Mouse (Mus musculus) forebrain, embryonic 11.5 days (tissue): ENCODE results near the gene Eif3l. TPM values are rescaled to one million over a fixed set of nuclear protein-coding genes. Genes with fewer than 3 reads are reported as not detected.

ENCODE experiments used
- ATAC-seq: fragments of 200-750 bp; cut with Nextera tagmentation; replicated peaks from 2 replicates; pipeline ENCODE4 v1.8.0; 2017; ENCODE audit warnings: moderate TSS enrichment; ENCODE audit not compliant: low FRiP score
- DNase-seq: peaks from one replicate; pipeline ENCODE4 v3.0.0-alpha.2; 2017; ENCODE audit warnings: low spot score
- H3K27ac ChIP-seq: fragments of 300-500 bp; sonication (generic); 2 replicates; pipeline ENCODE4 v1.5.1; 2014; ENCODE audit warnings: low read depth, low read length
- H3K27me3 ChIP-seq: fragments of 300-500 bp; sonication (generic); 2 replicates; pipeline ENCODE4 v1.6.1; 2014; ENCODE audit warnings: mild to moderate bottlenecking, low read length, mixed read lengths; ENCODE audit not compliant: control insufficient read depth, insufficient read depth
- H3K36me3 ChIP-seq: fragments of 300-500 bp; sonication (generic); 2 replicates; pipeline ENCODE4 v1.6.1; 2014; ENCODE audit warnings: mild to moderate bottlenecking, low read length, moderate library complexity, mixed read lengths; ENCODE audit not compliant: control insufficient read depth, insufficient read depth
- H3K4me1 ChIP-seq: fragments of 300-500 bp; sonication (generic); replicated peaks from 2 replicates; pipeline ENCODE4 v1.6.1; 2014; ENCODE audit warnings: low read length, mixed read lengths; ENCODE audit not compliant: control insufficient read depth, insufficient read depth
- H3K4me2 ChIP-seq: fragments of 300-500 bp; sonication (generic); 2 replicates; pipeline ENCODE4 v1.6.1; 2014; ENCODE audit warnings: low read depth, mild to moderate bottlenecking, low read length, moderate library complexity, mixed read lengths; ENCODE audit not compliant: severe bottlenecking
- H3K4me3 ChIP-seq: fragments of 300-500 bp; sonication (generic); 2 replicates; pipeline ENCODE4 v1.5.1; 2014; ENCODE audit warnings: low read depth, low read length
- H3K9ac ChIP-seq: fragments of 300-500 bp; sonication (generic); 2 replicates; pipeline ENCODE4 v1.6.1; 2014; ENCODE audit warnings: low read length
- H3K9me3 ChIP-seq: fragments of 300-500 bp; sonication (generic); 2 replicates; pipeline ENCODE4 v1.6.1; 2016; ENCODE audit warnings: low read length, mixed read lengths; ENCODE audit not compliant: control insufficient read depth
- WGBS: fragments of 180-500 bp; shearing (Covaris S2); extraction: QIAGEN DNeasy Blood & Tissue Kit; methylation state at CpG from one replicate; pipeline ENCODE4 v1.1.7; 2014; 5-methylcytosine and 5-hydroxymethylcytosine counted together
- polyA plus RNA-seq: library from polyadenylated mRNA; unstranded; fragments of >200 nt; fragmentation: Nextera tagmentation; extraction: Ambion mirVana; gene quantifications from 2 replicates; pipeline ENCODE4 v1.2.1, GENCODE M21; 2014

The Eif3l gene
- polyA plus RNA-seq, 1 experiment from 2014 or later, result 254 TPM

- Histone ChIP-seq H3K9ac (no peak overlapping the region), H3K27ac (no peak overlapping the region), H3K4me2 (no peak overlapping the region), H3K4me1 (peaks cover 9% of the 10 kb centered on the region; the same call in 1 of the 2 replicates), H3K9me3 (no peaks in the 10 kb centered on the region), H3K27me3 (peaks cover 3% of the 10 kb centered on the region), H3K4me3 (no peak overlapping the region), H3K36me3 (no peaks in the 10 kb centered on the region)
- DNase-seq (no peak), ATAC-seq (no peak)
- 63% methylated on average over 2 of the region's 2 CpGs for WGBS
Measured at GRCm38 (mm10) chr15:79105804-79106203, 30.8 kb downstream of the Eif3l start.

GRCm38 (mm10) chr15:79107966-79108365 is 33.0 kb downstream of the Eif3l start:
- DNase-seq (no peak), ATAC-seq (no peak)
- H3K27ac ChIP-seq, result no peak overlapping the region
- H3K9me3 ChIP-seq, result no peaks in the 10 kb centered on the region
- peaks cover 3% of the 10 kb centered on the region for H3K27me3 ChIP-seq
- no peak overlapping the region for H3K4me3 ChIP-seq
- 27% methylated on average over 7 of the region's 7 CpGs for WGBS
- peak overlapping the region; percentile 96; the same call in 1 of the 2 replicates for H3K4me2 ChIP-seq
- H3K9ac ChIP-seq, result peak overlapping the region; percentile 8; the same call in 1 of the 2 replicates
- H3K36me3 ChIP-seq, result no peaks in the 10 kb centered on the region
- H3K4me1 ChIP-seq, result peaks cover 9% of the 10 kb centered on the region; the same call in 1 of the 2 replicates

GRCm38 (mm10) chr15:79108421-79109320 is 33.7 kb downstream of the Eif3l start, which contains the start of gene Micall1:
Micall1 (plus strand) TSS chr15:79108898.
- no peaks in the 10 kb centered on the region for H3K9me3 ChIP-seq
- WGBS, result under 1% methylated on average over 75 of the region's 85 CpGs
- H3K27me3 ChIP-seq, result peaks cover 3% of the 10 kb centered on the region
- H3K27ac ChIP-seq, result no peak within 1 kb of the TSS
- H3K9ac ChIP-seq, result peak within 1 kb of the TSS; percentile 90
- H3K4me3 ChIP-seq, result peak within 1 kb of the TSS; percentile 83
- DNase-seq (peak; percentile 84), ATAC-seq (peak; percentile 82)
- H3K36me3 ChIP-seq, result no peaks in the 10 kb centered on the region
- peaks cover 9% of the 10 kb centered on the region; the same call in 1 of the 2 replicates for H3K4me1 ChIP-seq
- H3K4me2 ChIP-seq, result peak within 1 kb of the TSS; percentile 96

GRCm38 (mm10) chr15:79109321-79109934 is 34.4 kb downstream of the Eif3l start:
- H3K36me3 ChIP-seq, result no peaks in the 10 kb centered on the region
- H3K4me3 ChIP-seq, result peak overlapping the region; percentile 83
- no peak overlapping the region for H3K27ac ChIP-seq
- ATAC-seq (peak; percentile 67; the same call in 1 of the 2 replicates), DNase-seq (no peak)
- WGBS, result under 1% methylated on average over 44 of the region's 46 CpGs
- peak overlapping the region; percentile 90 for H3K9ac ChIP-seq
- peak overlapping the region; percentile 96 for H3K4me2 ChIP-seq
- peaks cover 9% of the 10 kb centered on the region; the same call in 1 of the 2 replicates for H3K4me1 ChIP-seq
- peaks cover 3% of the 10 kb centered on the region for H3K27me3 ChIP-seq
- no peaks in the 10 kb centered on the region for H3K9me3 ChIP-seq

GRCm38 (mm10) chr15:79110031-79110430 is 35.1 kb downstream of the Eif3l start:
- peak overlapping the region; percentile 83 for H3K4me3 ChIP-seq
- no peaks in the 10 kb centered on the region for H3K36me3 ChIP-seq
- H3K4me1 ChIP-seq, result peaks cover 9% of the 10 kb centered on the region; the same call in 1 of the 2 replicates
- ATAC-seq (no peak), DNase-seq (no peak)
- WGBS, result 20% methylated on average over 9 of the region's 9 CpGs
- H3K9me3 ChIP-seq, result no peaks in the 10 kb centered on the region
- H3K4me2 ChIP-seq, result peak overlapping the region; percentile 96
- H3K27ac ChIP-seq, result no peak overlapping the region
- peaks cover 3% of the 10 kb centered on the region for H3K27me3 ChIP-seq
- peak overlapping the region; percentile 90; the same call in 1 of the 2 replicates for H3K9ac ChIP-seq

GRCm38 (mm10) chr15:79110528-79110927 is 35.5 kb downstream of the Eif3l start:
- Histone ChIP-seq H3K4me1 (peaks cover 9% of the 10 kb centered on the region; the same call in 1 of the 2 replicates), H3K9ac (no peak overlapping the region)
- WGBS, result 73% methylated on average over 2 of the region's 2 CpGs

GRCm38 (mm10) chr15:79111774-79112173 is 36.8 kb downstream of the Eif3l start:
- H3K9ac ChIP-seq, result no peak overlapping the region
- DNase-seq (no peak), ATAC-seq (no peak)
- peaks cover 3% of the 10 kb centered on the region for H3K27me3 ChIP-seq
- no peak overlapping the region for H3K27ac ChIP-seq
- H3K4me3 ChIP-seq, result no peak overlapping the region
- peaks cover 9% of the 10 kb centered on the region; the same call in 1 of the 2 replicates for H3K4me1 ChIP-seq
- no peaks in the 10 kb centered on the region for H3K36me3 ChIP-seq
- H3K4me2 ChIP-seq, result no peak overlapping the region
- WGBS, result 96% methylated on average over 4 of the region's 4 CpGs
- no peaks in the 10 kb centered on the region for H3K9me3 ChIP-seq

More at GRCm38 (mm10) chr15:79110528-79110927, 35.5 kb downstream of the Eif3l start:
- H3K9me3 ChIP-seq, result no peaks in the 10 kb centered on the region
- ATAC-seq (no peak), DNase-seq (no peak)
- H3K4me2 ChIP-seq, result 0 out of 2 replicates have a peak overlapping the region, but pooled peaks have one; percentile 96
- H3K27me3 ChIP-seq, result peaks cover 3% of the 10 kb centered on the region
- no peak overlapping the region for H3K4me3 ChIP-seq
- H3K36me3 ChIP-seq, result no peaks in the 10 kb centered on the region
- H3K27ac ChIP-seq, result no peak overlapping the region

- no peaks in the 10 kb centered on the region for H3K36me3 ChIP-seq
- no peak for ATAC-seq
- H3K9ac ChIP-seq, result no peak overlapping the region
- H3K27ac ChIP-seq, result no peak overlapping the region
- WGBS, result 72% methylated on average over 5 of the region's 5 CpGs
- no peak overlapping the region for H3K4me3 ChIP-seq
- H3K9me3 ChIP-seq, result no peaks in the 10 kb centered on the region
- H3K4me2 ChIP-seq, result no peak overlapping the region
- H3K4me1 ChIP-seq, result no peaks in the 10 kb centered on the region; the same call in 1 of the 2 replicates
- no peak for DNase-seq
- H3K27me3 ChIP-seq, result no peaks in the 10 kb centered on the region; the same call in 1 of the 2 replicates
Measured at GRCm38 (mm10) chr15:79115276-79115675, 40.3 kb downstream of the Eif3l start.
